Mouse (Mus musculus) hindlimb bud, embryonic 11.5 days (tissue): Measurements from ENCODE around the gene Sqstm1.

ENCODE experiments used
- DNase-seq: peaks from one replicate; pipeline ENCODE4 v3.0.0-alpha.2; 2012; ENCODE audit warnings: low read depth, low spot score; ENCODE audit errors: extremely low spot score

Gene Sqstm1

DNA sequence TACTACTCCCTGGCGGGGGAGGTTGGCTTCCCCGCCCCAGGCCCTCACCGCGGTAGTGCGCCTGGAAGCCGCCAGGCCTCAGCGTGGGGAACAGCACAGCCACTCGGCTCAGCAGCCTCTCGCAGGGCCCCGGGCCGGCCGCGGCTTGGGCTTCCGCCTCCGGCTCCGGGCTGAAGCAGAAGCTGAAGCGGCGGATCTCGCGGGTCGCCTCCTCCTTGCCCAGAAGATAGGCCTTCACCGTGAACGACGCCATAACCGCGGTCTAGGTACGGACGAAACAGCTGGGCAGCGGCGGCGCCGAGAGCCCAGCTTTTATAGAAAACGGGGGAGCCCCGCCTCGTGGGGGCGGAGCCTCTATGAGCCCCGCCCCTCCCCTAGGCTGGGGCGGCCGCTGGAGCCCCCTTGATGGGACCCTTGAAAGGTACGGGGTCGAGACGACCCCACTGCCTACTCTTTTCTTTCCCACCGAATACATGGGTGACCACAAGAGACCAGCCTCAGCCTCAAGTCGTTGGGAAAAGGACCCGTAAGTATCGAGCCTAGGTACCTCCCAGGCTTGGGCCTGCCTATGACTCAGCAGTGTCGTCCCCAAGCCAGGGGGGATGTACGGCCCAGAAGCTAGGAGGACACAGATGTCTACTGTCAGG lies at the start of gene Sqstm1, which contains the start of gene Mgat4b:
TSS of gene Sqstm1 (minus strand) at position 323 of the 647 bp plus-strand sequence.
TSS of gene Mgat4b (plus strand) at position 386 of the 647 bp plus-strand sequence.
- DNase-seq: no peak

DNA sequence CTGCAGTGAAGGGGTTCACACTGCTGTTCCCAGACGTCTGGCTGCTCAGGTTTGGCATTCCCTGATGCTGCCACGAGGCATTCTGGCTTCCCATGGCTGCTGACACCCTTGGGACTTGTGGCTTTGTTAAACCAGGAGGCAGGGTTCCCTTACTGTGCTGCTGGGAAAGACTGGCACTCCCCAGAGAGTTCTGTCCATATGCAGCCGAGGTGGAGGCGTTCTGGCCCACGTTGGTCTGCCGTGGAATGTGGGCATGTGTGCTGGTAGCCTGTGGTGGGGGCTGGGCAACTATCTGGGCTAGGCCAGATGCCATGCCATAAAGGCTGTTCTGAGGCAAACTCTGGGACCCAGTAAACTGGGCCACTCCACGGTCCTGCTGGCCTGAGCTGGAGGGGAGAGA lies 47.7 kb upstream of the Sqstm1 start:
- DNase-seq: no peak

DNA sequence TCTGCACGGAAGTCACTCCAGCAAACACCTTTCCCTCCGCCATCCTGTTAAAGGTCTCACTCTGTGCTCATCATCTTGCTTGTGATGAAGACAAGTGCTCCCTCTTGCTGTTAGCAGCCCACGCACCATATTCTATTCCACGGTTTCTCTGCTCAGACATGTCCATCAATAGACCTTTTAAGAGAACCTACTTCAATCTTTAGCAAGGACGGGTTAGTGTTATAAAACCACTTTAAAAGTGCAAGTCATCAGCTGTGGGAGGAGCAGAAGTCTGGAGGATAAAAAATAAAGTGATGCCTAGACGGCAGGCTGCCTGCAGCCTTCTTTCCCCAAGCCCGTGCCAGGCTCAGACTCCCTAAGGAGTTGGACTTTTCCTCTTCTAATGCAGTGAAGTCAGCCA lies 46.0 kb upstream of the Sqstm1 start:
- DNase-seq: no peak

DNA sequence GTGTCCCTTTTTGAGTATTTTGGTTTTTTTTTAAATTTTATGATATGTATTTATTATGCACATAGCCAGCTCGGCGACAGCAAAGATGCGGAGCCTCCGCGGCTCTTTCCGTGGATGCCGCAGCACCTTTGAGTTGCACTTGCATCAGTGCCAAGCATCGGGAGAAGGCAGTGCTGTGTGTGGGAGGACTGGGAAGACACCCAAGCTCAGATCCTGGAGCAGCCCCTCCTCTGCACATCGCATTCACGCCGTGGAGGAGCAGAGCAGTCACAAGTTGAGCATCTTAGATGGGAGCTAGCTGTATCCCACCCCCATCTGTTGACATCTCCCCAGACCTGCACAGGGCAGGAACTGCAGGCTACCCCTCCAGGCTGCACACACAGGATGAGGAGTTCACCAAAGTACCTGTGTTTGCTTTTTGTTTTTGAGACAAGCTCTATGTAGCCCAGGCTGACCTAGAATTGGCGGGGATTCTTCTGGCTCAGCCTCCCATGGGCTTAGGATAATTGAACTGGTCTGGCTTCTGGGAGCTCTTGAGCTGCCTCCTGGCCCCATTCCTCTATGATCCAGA lies 43.5 kb upstream of the Sqstm1 start:
- no peak for DNase-seq

DNA sequence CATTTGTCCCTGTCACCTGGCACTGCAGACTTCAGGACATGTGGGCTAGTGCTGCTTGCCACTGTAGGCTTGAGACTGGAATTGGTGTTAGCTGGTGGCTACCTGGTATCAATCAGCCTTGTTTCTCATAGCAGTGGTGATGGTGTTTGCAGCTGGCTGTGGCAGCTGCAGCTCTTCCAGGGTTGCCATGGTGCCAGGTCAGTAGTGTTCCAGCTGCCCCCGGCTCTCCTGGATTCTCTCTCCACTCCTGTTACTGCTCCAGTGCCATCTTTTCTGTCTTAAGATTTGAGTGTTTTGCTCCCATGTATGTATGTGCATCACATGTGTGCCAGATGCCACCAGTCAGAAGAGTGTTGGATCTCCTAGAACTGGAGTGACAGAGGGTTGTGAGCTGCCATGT lies 42.8 kb upstream of the Sqstm1 start:
- no peak for DNase-seq

DNA sequence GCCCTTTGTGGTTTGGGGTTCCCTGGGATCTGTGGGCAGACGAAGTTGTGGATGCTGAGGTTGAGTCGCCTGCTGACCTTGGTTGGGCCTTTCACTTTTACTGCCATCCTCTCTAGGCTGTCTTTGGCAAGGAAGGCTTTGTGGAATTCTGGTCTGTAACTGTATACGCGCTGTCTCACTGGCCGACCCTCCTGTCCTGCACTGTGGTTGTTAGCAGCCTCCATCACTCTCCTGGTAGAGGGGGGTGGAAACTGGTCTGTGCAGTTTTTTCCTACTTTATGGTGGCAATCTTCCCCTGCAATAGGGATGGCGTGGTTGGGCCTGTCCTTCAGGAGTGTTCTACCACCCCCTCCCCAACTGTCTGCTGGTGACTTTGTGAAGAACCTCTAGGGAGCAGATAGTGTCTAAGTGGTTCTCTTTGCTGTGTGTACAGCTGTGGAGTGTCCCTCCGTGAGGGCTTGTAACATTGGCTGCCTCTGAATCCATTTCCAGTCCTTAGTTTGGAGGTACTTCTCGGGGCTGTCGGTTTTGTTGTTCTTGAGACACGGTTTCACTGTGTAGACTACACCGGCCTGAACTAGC lies 42.1 kb upstream of the Sqstm1 start:
- no peak for DNase-seq

DNA sequence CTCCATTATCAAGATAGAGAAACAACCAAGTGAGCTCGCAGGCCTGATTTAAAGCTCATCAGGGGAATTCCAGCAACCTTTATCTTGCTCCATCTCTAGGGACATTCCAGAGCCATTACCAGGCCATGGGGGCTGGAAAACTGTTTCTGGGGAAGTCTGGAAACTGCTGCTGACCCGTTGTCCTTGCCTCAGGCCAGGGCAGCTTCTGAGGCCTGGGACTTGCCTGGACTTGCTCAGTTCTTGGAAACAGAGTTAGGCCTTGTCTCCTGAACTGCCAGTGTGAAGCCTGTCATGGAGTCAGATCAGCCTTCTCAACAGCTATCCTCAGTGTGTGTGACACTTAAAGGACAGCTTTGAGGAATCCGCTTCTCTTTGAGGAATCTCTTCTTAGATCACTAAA lies 41.5 kb upstream of the Sqstm1 start:
- DNase-seq: no peak

DNA sequence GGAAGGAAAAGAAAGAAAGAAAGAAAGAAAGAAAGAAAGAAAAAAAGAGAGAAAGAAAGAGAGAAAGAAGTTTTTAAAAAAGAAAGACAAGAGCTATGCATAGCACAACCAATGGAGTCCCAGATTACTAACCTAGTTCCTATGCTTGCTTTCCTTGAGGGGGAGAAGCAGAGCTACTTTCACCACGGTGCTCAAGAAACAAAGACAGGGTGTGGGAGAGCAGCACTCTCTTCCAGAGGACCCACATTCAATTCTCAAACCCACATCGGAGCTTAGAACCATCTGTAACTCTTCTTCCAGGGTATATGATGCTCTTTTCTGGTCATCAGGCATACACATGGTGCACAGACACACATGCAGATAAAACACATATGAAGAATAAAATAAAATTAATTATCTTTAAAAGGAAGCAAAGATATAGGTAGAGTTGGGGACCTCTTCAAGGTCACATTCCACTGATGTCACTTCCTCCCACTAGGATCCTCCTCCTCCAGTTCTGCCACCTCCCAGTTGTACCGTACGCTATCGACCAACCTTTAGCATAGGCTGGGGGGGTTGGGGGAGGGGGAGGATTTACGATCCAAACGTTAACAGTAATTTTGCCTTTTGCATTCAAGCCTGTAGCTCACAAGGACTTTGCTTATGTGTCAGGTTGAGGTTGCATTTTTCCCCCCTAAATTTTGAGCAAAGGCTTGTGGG lies 38.0 kb upstream of the Sqstm1 start:
- no peak for DNase-seq

DNA sequence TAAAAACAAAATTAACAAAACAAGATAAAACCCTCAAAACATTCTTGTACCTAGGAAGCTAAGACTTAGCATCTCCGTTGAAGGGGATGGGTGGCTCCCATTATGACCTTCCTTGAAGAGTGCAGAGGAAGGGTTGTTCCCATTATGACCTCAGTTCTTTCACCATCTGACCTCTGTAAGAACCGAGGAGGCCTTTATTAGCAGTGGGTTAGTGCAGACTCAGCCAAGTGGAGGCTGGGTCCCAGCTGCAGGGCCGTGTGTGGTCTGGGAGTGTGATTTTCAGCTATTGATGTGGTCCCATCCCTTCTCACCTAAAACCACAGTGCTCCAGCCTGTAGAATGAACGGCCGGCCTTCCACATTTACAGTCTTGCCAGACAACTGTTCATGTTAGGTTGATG lies 34.6 kb upstream of the Sqstm1 start:
- no peak for DNase-seq

DNA sequence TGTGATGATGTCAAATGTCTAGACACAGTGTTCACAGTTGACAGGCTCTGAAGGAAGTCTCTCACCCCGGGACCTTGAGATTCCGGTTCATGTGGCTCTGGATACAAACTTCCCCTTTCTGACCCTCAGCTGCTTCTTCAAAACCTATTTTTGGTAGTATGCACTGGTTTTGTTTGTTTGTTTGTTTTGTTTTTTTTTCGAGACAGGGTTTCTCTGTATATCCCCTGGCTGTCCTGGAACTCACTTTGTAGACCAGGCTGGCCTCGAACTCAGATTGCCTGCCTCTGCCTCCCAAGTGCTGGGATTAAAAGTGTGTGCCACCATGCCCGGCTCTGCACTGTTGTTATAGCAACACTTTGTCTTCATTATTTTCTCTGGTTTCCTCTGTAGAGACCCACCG lies 33.3 kb upstream of the Sqstm1 start:
- no peak for DNase-seq

DNA sequence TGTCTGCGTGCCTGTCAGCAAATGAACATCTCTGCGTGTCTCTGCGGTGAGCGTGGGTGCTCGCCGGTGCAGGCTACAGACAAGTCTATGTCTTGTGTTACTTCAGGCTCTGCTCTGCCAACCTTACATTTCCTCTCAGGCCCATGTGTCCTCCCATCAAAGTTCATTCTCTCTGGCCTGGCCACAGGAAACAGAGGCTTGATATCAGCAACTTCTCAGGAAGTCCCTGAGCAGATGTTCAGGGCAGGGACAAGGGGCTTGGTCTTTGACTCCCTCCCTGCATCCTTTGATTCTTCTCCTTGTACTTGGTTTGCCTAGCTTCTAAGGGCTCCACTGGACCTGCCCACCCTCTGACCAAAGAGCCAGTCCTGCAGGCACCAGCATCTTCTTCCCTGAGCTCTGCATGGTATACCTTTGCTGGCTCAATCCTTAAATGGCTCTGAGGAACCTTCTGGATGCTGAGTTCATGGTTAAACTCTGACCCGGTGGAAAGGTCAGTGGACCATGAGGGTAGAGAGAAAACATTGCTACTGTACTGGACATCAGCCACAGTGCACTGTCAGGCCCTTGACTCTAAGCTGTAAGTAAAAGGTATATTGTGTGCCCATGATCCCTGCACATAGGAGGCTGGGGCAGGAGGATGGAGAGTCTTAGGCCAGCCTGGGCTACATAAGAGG lies 29.7 kb upstream of the Sqstm1 start:
- no peak for DNase-seq

DNA sequence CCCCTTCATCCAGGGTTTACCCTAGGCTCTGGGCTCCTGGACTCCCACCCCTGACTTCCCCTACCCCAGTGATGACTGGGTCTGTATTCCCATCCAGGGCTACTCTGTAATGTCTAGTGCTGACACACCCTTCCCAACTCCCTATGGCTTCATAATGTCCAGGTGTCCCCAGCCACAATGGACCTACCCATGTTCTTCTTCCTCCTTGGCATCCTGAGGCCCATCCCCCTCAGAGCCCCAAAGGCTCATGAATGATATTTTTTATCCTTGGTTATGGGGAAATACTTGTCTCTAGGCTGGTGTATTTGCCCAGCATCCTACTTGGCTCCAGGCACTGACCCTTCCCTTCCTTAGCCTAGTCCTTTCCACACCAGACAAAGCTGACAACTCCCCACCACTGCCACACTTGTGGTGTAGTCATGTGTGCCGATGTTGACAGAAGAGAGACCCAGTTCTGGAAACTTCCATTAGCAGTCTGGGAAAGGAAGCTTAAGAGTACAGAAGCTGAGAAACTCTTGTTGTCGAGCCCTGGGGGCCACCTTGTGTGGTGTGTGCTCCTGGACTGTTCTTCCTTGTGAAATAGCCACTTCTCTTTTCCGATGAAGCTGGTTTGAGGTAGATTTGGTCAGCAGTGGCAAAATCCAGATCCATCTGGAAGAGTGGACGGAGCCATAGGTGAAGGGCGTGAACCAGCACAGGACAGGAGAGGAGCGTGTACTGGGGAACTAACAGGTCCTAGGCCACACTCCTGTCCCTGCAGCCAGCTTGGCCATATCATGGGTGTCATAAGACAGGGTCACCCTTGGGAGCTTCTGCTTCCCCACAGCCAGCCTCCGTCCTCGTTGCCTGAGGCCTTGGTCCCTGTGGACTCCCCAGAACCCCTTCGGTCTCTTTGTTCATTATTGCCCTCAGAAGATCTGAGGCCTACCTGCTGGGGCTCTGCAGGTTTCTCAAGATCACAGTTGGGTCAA lies 28.5 kb upstream of the Sqstm1 start:
- no peak for DNase-seq

DNA sequence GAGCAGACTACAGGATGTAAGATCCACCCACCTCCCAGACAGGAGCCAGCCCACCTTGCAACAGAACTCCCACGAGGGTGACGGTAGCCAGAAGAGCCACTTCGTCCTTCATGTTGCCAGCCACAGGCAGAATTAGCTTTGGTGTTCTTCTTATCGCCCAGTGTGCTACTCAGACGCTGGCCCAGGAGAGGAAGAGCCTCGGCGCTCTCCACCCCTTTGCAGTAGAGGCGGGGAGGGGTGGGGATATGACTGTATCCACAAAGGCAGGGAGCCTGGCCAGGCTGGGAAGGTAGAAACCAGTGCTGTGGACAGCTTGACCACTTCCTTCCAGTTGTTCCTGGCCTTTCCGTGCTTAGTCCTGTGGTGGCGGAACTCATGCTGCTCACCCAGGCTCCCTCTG lies 27.7 kb upstream of the Sqstm1 start, which contains the start of gene Ltc4s:
TSS of gene Ltc4s (minus strand) at position 293 of the 400 bp plus-strand sequence.
- no peak for DNase-seq

DNA sequence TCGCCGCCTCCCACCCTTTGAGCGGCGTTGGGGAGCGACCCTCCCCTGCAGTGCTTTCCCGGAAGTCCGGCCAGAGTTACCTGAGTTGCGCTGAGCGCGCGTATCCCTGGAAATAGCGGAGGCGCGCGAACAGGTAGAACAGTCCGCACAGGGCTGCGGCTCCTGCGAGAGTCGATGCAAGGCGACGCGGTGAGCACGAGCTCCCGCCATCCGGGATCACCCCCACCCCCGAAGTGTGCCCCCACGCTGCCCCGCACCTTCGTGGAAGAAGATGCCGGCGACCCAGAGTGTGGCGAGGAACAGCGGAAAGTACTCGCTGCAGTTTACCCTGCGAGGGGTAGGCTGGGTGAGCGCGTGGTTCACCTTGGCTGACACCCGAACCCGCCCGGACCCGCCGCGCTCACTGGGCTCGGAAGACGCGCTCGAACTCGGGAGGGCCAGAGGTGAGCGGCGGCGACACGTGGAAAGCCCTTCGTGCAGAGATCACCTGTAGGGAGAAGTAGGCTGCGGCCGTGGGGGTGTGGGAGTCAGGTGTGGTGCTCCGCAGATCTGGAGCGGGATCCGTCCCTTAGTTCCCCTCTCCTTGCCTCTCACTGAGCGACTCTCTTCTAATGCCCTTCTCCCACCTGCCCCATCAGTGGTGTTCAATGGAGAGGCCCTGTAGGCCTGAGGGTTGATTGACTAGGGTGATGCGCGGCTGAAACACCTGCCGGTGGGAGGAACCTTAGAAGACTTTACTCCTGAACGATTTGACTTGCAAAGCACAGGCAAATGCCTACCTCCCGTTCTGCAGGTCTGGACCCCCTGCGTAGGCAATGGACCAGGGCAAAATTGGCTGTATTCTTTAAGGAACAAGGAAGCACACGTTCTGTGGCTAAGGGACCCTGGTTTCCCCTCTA lies 26.6 kb upstream of the Sqstm1 start:
- DNase-seq: no peak

DNA sequence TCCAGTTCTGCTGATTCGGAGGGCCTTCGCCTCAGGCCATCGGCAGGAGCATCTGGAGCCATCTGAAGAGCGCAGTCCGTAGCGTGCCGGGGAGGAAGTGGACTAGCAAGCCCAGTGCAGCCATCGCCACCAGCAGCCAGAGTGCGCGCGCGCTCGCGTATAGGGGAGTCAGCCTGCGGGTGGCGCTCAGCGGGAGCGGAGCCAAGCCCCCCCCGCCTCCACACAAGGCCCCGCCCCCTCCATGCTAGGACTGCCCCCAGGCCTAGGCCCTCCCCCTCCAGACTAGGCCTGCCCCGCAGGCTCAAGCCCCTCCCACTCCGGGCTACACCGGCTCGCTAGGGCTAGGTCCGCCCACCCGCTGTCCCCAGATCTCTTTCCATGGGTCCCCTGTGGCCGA lies 25.9 kb upstream of the Sqstm1 start:
- DNase-seq: no peak

DNA sequence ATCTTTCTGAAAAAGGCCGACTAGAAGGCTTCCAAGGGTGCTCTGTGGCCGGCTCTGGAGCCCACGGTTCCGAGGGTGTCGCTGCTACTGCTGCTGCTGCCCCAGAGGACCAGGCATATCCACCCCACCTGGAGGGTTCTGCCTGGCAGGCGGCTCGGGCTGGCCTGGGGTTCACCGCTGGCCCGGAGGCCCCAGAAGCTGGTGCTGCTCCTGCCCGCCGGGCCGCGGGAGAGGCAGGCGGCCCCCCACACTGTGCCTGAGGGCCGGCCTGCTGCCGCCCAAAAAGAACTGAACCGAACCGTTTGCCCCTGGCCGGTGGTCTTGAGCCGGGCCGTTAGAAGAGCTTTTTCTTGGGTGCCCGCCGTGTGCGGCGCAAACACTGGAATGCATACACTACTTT lies 24.0 kb upstream of the Sqstm1 start:
- no peak for DNase-seq

DNA sequence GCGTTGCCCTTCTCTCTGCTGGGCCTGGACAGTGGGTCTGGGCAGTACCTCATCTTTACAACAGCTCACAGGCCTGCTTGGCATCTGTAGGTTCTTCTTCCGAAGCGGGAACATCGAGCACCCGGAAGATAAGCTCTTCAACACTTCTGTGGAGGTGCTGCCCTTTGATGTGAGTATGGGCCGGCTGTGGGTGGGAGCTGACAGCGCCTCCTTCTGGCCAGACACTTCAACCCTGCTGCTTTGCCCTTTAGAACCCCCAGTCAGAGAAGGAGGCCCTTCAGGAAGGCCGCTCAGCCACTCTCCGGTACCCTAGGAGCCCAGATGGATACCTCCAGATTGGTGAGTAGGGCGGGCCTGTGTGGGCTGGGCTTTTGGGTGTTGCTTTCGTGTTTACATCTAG lies 23.4 kb upstream of the Sqstm1 start:
- no peak for DNase-seq

DNA sequence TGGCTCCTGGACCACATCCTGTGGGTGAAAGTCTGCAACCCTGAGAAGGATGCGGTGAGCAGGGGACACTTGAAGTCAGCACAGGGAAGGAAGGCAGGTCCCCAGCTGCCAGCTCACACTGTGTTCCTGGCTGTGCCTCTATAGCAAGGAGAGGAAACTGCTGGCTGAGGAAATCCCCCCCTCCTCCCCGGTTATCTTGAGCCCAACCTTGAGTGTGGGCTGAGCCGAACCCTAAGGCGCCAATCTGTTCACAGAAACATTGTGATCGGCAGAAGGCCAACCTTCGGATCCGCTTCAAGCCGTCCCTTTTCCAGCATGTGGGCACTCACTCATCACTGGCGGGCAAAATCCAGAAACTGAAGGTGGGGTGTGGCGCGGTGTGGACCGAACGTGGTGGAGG lies 22.4 kb upstream of the Sqstm1 start:
- no peak for DNase-seq

DNA sequence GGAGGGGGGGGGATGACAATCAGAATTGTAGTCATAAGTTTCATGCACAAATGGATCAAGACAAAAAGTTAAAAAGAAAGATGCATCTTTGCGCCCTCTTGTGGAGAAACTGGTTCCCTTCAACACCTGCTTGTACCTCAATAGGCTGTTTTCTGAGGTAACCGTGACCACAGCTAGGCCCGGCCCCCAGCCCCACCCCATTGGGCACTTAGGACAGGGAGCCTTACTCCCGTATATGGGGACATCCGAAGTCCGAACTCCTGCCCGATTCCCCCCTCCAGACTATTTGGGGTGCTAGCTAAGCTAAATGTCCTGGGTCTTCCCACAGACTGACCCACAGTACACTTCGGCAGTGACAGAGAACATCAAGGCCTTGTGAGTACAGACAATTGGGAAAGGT lies 20.8 kb upstream of the Sqstm1 start:
- DNase-seq: no peak
